Mouse (Mus musculus): ENCODE data around the gene Aph1a.

- TF ChIP-seq POLR2A (IDR thresholded peaks at IDR 0.05; ENCODE audit: insufficient read length, low read depth) (no peak), POLR2AphosphoS2 (IDR thresholded peaks at IDR 0.05; ENCODE audit: insufficient read length, low read depth) (no peak), CEBPB (IDR thresholded peaks at IDR 0.05; ENCODE audit: insufficient read depth, poor library complexity, severe bottlenecking) (no peak), MYOG (IDR thresholded peaks at IDR 0.05; ENCODE audit: control insufficient read depth in 1 of 3, insufficient read depth in 1 of 3, insufficient read length in 2 of 3, low read depth in 2 of 3) (no peak), MAX (IDR thresholded peaks at IDR 0.05; ENCODE audit: low read depth) (no peak), TCF3 (IDR thresholded peaks at IDR 0.05; ENCODE audit: insufficient read length, low read depth) (no peak), USF1 (IDR thresholded peaks at IDR 0.05; ENCODE audit: low read depth) (no peak), E2F4 (IDR thresholded peaks at IDR 0.05; ENCODE audit: insufficient read depth) (no peak), MYOD1 (IDR thresholded peaks at IDR 0.05; ENCODE audit: control insufficient read depth in 1 of 3, insufficient read length in 2 of 3, low read depth in 2 of 3) (no peak), TCF12 (IDR thresholded peaks at IDR 0.05; ENCODE audit: insufficient read depth, poor library complexity, severe bottlenecking) (no peak), REST (IDR thresholded peaks at IDR 0.05; ENCODE audit: insufficient read depth, insufficient read length) (no peak)
Observed at GRCm38 (mm10) chr3:95863578-95863977, 30.2 kb upstream of the Aph1a start.
